Mouse (Mus musculus): ENCODE data around the gene Mid1ip1.

- TF ChIP-seq CTCF (IDR thresholded peaks at IDR 0.05; ENCODE audit: control insufficient read depth, insufficient read depth, insufficient replicate concordance, low read depth, low read length) (no peak), POLR2A (IDR thresholded peaks at IDR 0.05; ENCODE audit: control insufficient read depth, low read depth, low read length) (no peak)
These were observed 8.1 kb upstream of the Mid1ip1 start for GRCm38 (mm10) chrX:10706728-10707127.
